Mouse (Mus musculus): ENCODE measurements around the gene Cdc42ep1.

The Cdc42ep1 gene

GRCm38 (mm10) chr15:78842371-78843163, at the start of gene Cdc42ep1:
Gene Cdc42ep1, plus strand, starts transcription at chr15:78842624.
- DNase-seq = no peak

- no peak for DNase-seq
These were observed 46.0 kb upstream of the Cdc42ep1 start for GRCm38 (mm10) chr15:78796196-78797059.

GRCm38 (mm10) chr15:78797060-78797329, 45.4 kb upstream of the Cdc42ep1 start:
- no peak for DNase-seq

- no peak for DNase-seq
These were observed 43.4 kb upstream of the Cdc42ep1 start for GRCm38 (mm10) chr15:78799029-78799428.

GRCm38 (mm10) chr15:78801571-78801970, 40.9 kb upstream of the Cdc42ep1 start:
- no peak for DNase-seq

GRCm38 (mm10) chr15:78801971-78802741, 40.3 kb upstream of the Cdc42ep1 start:
- no peak for DNase-seq

- no peak for DNase-seq
These were observed 39.5 kb upstream of the Cdc42ep1 start, which contains the start of gene Card10 for GRCm38 (mm10) chr15:78802776-78803391. Gene Card10, minus strand, starts transcription at chr15:78803042.

- no peak for DNase-seq
These were observed 38.9 kb upstream of the Cdc42ep1 start for GRCm38 (mm10) chr15:78803499-78803900.

- no peak for DNase-seq
These were observed 38.1 kb upstream of the Cdc42ep1 start for GRCm38 (mm10) chr15:78804326-78804725.

GRCm38 (mm10) chr15:78805351-78805750, 37.1 kb upstream of the Cdc42ep1 start:
- no peak for DNase-seq

- no peak for DNase-seq
These were observed 35.8 kb upstream of the Cdc42ep1 start for GRCm38 (mm10) chr15:78806614-78807013.

GRCm38 (mm10) chr15:78807141-78807540, 35.3 kb upstream of the Cdc42ep1 start:
- no peak for DNase-seq

GRCm38 (mm10) chr15:78808980-78809379, 33.4 kb upstream of the Cdc42ep1 start:
- no peak for DNase-seq

GRCm38 (mm10) chr15:78809739-78810138, 32.7 kb upstream of the Cdc42ep1 start:
- DNase-seq = no peak

- DNase-seq = no peak
These were observed 32.3 kb upstream of the Cdc42ep1 start for GRCm38 (mm10) chr15:78810146-78810545.

- DNase-seq = no peak
These were observed 28.8 kb upstream of the Cdc42ep1 start for GRCm38 (mm10) chr15:78813603-78814002.

GRCm38 (mm10) chr15:78815314-78816073, 26.9 kb upstream of the Cdc42ep1 start:
- DNase-seq = no peak

- DNase-seq = no peak
These were observed 26.4 kb upstream of the Cdc42ep1 start for GRCm38 (mm10) chr15:78816074-78816391.

GRCm38 (mm10) chr15:78826213-78827204, 15.9 kb upstream of the Cdc42ep1 start:
- peak; percentile 64 for DNase-seq

- DNase-seq = no peak
These were observed 14.1 kb upstream of the Cdc42ep1 start for GRCm38 (mm10) chr15:78828315-78828714.

GRCm38 (mm10) chr15:78829636-78830035, 12.8 kb upstream of the Cdc42ep1 start:
- DNase-seq = no peak

All from cerebellum, adult 8-10 months (tissue).